Mouse (Mus musculus) left cerebral cortex, adult 18-20 months (tissue): ENCODE data around the gene Npb. TPM values are rescaled to one million over a fixed set of nuclear protein-coding genes. Genes with fewer than 3 reads are reported as not detected.
A peak's percentile ranks its signal among the peaks of the same experiment; 100 is the strongest.

Experiments used
- DNase-seq, 2 experiments: peaks; one replicate each; pipeline ENCODE4 v3.0.0; 2021 to 2022; ENCODE audit warnings: low spot score in 2 of 2, mixed read lengths in 1 of 2
- total RNA-seq, 2 experiments: library from RNA; stranded (reverse); gene quantifications; 2 replicates each; pipeline ENCODE4 v1.2.3; 2021

The Npb gene
- total RNA-seq, 2 experiments from 2014 or later = 1.3 TPM; not detected in 1

DNA sequence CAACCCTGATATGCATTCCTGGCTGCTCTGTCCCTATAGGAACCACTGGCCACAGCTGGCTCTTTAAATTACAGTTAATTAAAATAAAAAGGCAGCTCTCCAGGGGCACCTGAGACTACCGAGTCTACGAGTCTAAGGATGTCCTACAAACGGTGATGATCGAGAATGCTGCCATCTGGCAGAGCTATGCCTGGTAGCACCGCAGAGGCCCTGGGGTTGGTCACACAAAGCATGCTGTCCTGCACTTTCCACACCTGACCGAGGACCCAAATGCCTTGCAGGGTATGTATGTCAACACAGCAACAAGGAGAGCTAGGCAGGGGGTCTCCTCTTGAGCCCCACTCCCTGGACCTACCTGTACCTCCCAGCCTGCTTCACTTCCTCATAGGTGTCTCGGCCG is 5.7 kb downstream of the Npb start:
- DNase-seq = no peak

DNA sequence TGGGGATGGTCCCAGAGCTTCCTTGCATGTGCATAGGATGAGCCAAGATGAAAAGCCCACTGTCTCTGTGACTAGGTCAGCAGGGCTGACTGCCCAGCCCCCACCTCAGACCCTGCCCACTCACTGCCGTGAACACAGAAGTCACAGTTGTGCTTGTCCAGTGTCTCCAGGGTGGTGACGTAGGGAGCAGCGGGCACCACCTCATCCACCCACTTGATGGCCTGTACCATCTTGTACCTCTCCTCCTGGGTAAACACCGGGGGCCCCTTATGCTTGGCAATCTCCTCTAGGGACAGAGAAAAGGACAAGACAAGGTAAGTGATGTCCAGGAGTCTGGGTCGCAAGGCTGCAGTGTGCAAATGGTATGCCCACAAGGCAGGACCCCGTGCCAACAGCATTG is 6.9 kb downstream of the Npb start:
- DNase-seq = no peak

DNA sequence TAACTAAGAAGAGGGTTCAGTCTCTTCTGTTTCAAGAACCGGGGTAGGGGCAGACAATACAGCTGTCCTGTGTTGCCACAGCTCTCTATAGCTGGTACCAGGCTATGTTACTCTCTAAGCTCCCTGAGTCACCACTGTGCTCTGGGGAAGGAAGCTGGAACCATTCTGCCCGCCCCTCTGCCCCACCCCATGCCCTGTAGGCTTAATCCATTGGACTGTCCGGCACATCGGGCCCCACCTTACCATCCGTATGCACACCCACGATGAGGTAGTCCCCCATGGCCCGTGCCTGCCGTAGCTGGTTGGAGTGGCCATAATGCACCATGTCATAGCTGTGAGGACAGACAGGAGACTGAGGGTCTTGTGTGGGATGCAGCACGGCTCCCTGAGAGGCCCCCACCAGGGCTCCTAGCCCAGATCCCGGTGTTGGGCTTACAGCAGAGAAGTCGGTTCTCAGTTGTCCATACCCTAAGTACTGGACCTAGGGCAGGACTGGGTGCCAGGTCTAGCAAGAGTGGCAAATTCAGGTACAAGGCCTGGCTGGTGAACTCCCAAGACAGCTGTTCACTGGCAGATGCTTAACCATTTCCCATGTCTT is 7.4 kb downstream of the Npb start:
- DNase-seq = no peak

DNA sequence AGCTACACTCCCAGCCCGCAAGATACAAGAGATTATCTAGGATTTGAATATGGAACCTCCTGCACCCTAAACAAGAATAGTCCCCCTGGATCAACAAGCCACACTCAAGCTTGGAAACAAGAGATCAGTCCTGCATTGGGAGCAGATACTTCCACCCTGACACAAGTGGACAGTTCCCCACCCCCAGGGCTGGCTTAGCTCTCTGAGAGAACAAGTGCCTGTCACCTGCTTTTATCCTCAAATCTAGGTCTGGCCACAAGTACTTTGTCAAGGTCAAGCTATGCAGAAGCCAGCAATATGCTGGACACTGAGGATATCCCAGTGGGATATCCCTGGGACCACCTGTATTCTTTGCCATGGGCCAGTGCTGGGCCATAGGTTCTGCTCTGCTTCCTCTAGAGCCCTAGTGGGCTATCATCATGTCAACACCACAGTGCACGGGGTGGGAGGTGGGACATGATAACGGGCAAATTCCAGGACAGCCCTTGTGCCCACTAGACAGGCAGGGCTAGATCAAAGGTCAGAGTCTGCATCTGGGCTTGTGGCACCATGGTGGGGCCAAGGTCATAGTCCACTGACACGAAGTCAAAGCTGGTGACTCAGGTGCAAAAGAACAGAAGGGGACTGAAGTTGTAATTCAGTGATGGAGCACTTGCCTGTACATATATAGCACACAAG is 8.5 kb downstream of the Npb start:
- no peak for DNase-seq

DNA sequence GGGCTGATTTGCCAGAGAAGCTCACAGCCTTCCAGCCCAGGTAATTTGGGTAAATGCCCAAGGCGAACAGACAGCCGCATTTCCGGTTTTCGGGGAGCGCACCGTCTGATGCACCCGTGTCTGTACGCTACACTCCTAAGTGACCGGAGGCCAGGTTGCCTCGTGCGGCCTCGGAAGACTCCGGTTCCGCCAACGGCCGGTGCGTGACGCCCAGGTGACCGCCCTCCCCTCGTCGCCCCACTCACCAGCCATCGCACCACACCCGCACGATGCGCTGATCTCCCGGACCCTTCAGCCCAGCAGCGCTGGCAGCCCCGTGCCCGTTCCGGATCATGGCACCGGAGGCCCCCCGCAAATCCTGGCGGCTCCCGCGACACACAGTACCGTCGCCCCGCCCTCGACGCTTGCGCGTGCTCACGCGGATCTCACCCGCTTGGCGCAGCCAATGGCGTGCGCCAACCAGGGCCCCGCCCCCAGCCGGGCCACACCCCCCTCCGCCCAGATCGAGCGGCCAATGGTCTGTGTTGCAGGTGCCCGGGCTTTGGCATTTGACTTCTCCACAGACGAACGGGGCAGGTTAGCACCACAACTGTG is 9.3 kb downstream of the Npb start, which contains the start of gene Pcyt2:
Pcyt2 (minus strand) TSS at position 418 of the 594 bp plus-strand sequence.
- DNase-seq = peak; percentile 88 to 93

DNA sequence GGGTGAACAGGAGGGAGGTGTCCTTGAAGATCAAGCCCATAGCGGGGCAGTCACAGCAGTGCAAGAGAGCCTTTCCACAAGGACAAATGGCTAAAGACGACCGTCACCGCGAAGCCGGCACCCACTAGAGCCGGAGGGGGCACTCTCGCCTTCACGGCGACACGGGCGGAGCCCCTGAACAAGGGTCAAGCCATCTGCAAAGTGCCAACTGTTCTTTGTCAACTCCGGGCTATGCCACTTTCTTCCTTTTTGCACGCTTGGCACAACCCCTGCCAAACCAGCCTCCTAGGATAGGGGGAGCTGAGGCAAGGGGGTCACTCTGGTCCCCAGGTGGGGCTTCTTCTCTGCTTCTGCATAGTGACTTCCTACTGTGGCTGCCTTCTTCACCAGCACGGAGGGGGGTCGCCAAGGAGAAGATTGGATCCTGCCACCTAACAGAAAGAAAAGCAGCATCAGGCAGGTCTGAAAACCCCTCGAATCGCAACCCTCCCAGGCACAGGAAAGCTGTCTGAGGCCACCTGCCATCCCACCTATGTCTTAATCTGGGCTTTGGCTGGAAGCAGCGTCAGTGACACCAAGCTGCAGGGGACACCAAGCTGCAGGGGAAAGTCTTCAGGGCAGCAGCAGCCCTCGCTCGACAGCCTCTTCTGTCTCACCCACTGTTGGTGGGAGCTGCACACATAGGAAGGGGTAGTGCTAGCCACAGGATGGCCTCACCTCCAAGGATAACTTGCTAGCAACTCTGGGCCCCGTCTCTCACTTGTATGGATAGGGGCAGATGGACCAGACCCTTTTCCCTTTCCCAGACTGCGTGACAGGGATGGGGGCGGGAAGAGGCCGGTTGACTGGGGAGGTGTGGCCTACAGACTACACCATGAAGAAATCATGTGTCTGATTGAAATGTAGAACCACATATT is 10.6 kb downstream of the Npb start:
- DNase-seq = no peak

DNA sequence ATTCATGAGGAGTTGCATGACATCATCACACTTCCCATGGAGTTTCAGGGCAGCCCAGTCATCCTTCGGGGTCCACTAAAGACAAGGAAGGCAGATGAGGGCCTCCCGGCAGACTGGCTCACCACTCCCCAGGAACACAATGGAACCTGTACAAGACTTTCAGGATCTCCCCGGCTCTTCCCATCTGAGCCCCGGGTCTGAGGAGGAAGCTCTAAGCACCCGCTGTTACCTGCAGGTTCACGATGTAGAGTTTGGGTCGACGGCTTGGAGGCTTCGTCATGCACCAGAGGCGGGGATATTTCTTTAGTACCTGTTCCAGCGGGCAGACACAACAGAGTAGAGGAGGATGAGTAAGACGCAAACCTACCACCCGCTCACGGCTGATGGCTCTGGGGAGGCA is 11.9 kb downstream of the Npb start:
- no peak for DNase-seq

DNA sequence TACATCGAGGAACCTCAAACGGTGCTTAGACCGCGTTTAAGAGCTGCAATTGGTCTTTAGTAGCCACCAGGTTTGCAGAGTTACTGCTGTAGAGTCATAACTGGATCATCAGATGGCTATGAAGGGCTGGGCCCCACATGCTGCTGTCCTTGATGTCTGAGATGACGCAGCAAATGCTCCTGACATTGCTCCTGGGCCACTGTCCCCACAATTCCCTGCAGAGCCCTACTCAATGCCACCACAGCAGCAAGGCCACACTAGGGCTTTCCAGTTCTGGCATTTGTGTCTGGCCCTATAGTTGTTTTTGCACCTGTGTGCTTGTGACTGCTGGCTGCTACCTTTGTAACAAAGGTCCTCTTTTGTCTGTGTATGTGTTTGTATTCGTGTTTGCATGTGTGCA is 14.5 kb downstream of the Npb start:
- no peak for DNase-seq

DNA sequence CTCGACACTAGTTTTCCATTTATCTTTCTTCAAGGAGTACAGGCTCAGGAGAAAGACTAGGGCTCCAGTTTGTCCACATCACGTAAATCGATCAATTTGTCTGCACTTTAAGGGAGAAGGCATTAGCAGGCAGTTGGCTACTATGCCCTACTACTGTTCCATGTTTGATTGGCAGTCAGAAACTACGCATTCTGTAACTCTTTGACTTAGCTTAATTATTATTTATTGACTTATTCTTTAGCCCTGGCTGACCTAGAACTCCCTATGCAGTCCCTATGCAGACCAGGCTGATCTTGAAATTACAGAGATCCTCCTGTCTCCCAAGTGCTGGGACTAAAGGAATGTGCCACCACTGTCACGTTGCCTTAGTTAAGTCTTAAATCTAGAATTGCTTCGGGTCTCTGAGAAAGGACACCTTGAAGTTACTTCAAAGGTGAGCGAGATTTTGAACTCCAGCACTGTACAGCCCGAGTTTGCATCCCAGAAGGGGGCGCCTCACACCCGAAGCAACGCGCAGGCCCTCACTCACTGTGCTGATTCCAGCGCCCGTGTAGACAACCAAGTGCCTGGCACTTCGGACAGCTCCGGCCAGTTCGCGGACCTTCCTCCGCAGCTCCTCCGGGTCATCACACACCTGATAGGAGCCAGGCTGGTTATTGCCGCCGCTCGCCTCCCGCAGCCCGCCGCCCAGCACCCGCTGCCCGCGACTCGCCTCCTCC is 15.8 kb downstream of the Npb start:
- DNase-seq = peak; percentile 56 to 62

DNA sequence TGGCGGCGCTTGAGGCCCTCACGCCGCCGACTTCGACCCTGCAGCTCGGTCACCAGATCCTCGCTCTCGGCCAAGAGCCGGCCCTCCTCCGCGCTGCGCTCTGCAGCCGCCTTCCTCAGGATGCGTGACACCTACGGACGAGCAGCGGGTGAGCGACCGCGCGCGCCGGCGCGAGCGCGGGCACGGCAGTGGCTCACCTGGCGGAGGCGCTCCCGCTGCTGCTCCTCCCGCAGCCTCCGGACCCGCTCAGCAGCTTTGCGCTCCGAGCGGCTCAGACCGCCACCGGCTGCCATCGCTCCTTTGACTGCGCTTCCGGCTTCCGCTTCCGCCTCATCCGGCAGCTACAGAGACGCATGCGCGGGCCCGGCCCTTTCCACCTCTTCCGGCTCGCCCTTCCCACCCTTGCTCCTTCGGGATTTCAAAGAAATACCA is 16.4 kb downstream of the Npb start:
- peak; percentile 84 to 89 for DNase-seq

DNA sequence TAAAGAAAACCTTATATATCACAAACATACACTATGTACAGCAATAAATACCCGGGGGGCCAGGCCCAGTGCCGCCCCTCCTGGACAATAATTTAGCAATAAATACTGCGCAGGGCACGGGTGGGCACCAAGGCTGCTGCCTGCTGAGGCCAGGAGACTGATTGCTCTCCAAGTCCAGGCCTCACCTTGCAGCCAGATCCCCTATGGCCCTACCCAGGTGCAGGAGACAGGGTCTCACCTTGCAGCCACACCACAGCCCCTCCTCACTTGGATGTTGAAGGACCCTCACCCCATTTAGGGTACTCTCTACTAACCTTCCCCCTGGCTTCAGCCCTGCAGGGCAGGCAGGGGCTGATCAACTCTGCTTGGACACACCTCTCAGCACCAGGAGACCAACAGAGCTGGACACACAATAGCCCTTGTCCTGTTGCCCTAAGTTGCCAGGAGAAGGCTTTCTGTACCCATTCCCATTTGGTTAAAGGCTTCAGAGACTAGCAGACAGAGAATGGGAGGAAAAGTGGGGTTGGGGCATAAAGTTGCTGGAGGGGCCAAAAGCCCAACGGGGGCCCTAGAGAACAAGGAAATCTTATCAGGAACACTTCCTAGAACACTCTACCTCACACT is 17.0 kb downstream of the Npb start, which contains the start of gene Sirt7:
Sirt7 (minus strand) TSS at position 89 of the 624 bp plus-strand sequence.
- no peak for DNase-seq

DNA sequence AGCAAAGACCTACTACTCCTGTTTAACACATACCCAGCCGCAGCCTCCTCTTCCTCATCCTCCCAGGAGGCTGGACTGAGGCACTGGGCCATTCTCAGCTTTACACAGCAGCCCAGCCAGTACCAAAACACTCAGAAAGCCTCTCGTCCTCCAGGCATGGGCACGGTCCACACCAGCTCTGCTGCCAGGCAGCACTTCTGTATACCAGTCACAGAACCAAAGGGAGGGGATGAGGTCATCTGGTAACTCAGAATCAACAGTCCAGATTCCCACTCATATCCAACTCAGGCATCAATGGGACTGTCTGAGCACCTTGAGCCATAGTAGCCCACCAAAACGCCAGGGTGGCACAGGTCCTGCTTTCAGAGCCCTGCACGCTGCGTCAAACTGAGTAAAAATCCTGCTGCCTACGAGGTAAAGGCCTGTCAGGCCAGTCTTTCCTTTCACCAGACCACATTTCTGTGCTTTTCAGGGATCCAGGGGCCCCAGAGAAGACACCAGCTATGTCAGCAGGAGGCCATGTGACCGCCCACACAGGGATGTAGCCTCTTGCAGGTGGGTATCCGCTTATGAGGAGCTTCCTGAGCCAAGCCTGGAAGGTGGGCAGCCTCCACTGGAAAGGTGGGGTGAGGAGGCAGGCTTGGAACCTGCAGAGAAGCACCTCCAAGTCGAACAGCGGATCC is 18.6 kb downstream of the Npb start:
- DNase-seq = no peak

DNA sequence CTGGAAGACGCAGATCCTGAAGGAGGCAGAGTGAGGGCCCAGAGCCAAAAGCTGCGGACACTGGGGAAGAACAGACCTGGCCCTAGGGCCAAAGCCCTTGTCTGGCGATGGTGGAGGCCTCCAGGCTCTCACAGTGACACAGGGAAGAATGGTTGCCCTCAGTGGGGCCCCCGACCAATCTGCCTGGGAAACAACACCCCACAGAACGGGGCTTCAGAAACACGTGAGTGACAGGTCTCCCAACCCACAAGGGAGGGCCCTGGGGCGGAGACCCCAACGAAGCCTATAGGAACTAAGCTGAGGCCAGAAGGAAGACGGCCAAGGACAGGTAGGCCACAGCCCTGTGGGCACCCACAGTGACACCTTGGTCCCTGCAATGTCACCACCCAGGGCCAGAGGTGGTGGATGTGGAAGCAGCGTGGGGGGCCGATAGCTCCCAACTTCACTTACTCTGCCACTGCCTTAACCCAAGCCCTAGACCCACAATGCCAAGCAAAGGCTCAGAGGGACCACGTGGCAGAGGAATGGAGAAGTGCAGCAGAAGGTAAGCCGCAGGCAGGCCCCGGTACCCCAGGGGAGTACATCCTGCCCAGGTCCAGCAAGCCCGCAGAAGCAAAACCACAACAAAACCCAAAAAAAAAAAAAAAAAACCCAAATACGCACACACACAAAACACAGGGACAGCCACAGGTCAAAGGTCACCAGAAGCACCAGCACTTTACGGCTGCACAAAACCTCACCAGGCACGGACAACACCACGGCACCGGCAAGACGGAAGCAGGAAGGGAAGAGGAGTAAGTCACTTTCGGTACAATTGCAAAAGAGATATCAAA is 19.4 kb downstream of the Npb start:
- DNase-seq = no peak

DNA sequence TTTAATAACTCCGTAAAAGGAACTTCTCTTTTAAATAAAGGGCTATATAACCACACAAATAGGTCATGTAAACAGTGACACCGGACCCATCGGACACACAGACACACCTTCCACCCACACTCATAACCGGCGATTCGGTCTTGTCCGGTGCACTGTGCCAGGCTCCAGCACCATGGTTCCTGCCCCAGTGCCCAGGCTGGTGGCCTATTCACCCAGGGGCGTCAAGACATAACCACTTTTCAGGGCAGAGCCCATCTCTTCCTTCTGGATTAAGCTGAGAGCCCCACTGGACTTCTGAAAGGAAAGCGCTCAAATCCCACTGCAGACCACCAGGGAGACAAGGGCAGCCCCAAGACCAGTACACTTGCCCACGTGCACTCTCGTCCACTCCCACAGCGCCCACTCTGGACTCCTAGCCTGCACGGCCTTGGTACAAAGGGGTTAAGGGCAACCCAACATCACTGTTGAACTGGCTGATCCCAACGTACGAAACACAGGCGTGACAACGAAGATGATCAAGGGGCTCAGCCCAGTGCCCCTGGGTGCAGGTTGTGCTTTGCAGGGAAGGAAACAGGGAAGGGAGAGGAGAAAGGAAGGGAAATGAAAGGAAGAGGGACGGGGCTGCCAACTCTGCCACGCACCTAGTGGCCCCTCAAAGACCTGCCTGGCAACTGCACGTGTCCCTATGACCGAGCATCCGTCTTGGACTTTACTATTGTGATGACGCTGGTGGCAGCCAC is 20.5 kb downstream of the Npb start:
- DNase-seq = no peak

DNA sequence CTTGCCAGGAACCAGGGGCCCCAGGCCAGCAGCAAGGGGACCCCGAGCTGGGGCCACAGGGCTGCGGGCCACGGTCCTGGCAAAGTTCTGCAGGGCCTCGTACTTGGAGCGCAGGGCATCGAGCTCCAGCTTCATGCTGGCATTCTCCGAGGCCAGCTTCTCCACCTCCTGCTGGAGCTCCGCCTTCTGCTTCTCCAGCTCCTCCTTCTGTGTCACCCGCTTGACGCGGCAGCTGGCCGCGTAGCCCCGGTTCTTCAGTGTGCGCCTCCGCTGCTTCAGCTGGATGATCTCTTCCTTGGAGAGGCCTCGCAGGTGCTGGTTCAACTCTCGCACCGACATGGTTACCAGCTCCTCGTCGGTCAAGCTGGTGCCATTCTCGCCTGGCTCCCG is 21.1 kb downstream of the Npb start:
- peak in 1 of 2 experiments; percentile 41 for DNase-seq

DNA sequence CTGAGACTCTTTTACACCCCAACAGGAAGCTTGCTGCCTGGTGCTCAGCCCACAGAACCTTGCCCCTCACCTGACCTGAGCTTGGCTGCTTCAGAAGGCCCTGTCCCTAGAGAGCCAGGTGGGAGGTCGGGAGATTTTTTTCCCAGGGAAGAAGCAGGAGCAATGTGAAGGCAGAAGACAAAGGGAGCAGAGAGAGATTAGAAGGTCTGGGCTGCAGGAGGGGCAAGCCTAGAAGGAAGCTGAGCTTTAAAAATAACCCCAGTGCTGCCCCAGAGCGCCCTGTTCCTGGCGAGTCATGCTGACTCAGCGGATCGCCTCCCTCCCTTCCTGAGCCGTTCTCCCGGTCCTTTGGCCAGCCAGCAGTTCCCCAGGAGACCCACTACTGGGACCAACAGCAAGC is 21.6 kb downstream of the Npb start:
- DNase-seq = no peak

DNA sequence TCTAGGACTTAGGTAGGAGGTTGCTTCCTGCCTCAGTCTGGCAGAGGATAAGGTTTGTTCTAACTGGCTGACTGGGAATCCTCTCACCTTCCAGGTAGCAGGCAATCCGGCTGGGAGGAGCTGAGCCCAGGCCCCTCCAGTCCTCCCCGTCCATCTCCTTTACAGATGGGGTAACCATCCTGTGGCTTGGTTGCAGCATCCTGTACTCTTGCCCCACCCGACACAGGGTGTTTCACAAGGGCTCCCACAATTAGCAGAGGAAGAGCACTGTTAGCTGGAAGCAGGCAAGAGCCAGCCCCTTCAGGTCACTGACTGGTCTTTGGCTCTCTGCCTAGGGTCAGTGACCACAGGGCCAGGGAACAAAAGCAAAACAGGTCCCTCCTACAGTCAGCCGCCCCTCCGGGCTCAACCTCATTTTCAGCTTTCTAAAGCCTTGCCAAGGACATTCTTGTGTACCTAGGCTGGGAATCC is 22.2 kb downstream of the Npb start:
- no peak for DNase-seq
